Mouse (Mus musculus) adrenal gland, postnatal 14 days (tissue): Measurements from ENCODE around the gene Rock2. TPM values are rescaled to one million over a fixed set of nuclear protein-coding genes. Genes with fewer than 3 reads are reported as not detected.
A peak's percentile ranks its signal among the peaks of the same experiment; 100 is the strongest.

ENCODE experiments used
- DNase-seq: peaks from one replicate; pipeline ENCODE4 v3.0.0; 2021; ENCODE audit warnings: mixed read lengths
- total RNA-seq: library from RNA; stranded (reverse); gene quantifications from 2 replicates; pipeline ENCODE4 v1.2.3, GENCODE M21; 2021

Rock2 gene
- total RNA-seq, 1 experiment from 2014 or later, result 64.0 TPM

- peak; percentile 49 for DNase-seq
These were observed 6.0 kb downstream of the Rock2 start for GRCm38 (mm10) chr12:16900625-16901222.

GRCm38 (mm10) chr12:16903949-16904635 is 9.4 kb downstream of the Rock2 start:
- no peak for DNase-seq

GRCm38 (mm10) chr12:16907282-16907846 is 12.7 kb downstream of the Rock2 start:
- DNase-seq, result peak; percentile 76

GRCm38 (mm10) chr12:16907953-16908648 is 13.4 kb downstream of the Rock2 start:
- DNase-seq, result no peak

- DNase-seq, result no peak
These were observed 16.8 kb downstream of the Rock2 start for GRCm38 (mm10) chr12:16911524-16911923.

GRCm38 (mm10) chr12:16912600-16912999 is 17.9 kb downstream of the Rock2 start:
- DNase-seq, result no peak

GRCm38 (mm10) chr12:16920186-16920860 is 25.6 kb downstream of the Rock2 start:
- DNase-seq, result no peak

GRCm38 (mm10) chr12:16927889-16928288 is 33.2 kb downstream of the Rock2 start:
- DNase-seq, result no peak

GRCm38 (mm10) chr12:16934423-16934822 is 39.7 kb downstream of the Rock2 start:
- no peak for DNase-seq

- no peak for DNase-seq
These were observed 47.3 kb downstream of the Rock2 start for GRCm38 (mm10) chr12:16941976-16942375.

- no peak for DNase-seq
These were observed 53.5 kb downstream of the Rock2 start for GRCm38 (mm10) chr12:16948239-16948638.

- DNase-seq, result peak; percentile 41
These were observed 64.2 kb downstream of the Rock2 start for GRCm38 (mm10) chr12:16958851-16959250.

GRCm38 (mm10) chr12:16963354-16963753 is 68.7 kb downstream of the Rock2 start:
- DNase-seq, result no peak

GRCm38 (mm10) chr12:16966811-16967210 is 72.1 kb downstream of the Rock2 start:
- no peak for DNase-seq

- no peak for DNase-seq
These were observed 82.4 kb downstream of the Rock2 start for GRCm38 (mm10) chr12:16977120-16977519.

- no peak for DNase-seq
These were observed 91.1 kb downstream of the Rock2 start for GRCm38 (mm10) chr12:16985778-16986177.

- DNase-seq, result no peak
These were observed 96.7 kb downstream of the Rock2 start for GRCm38 (mm10) chr12:16991376-16991775.

GRCm38 (mm10) chr12:16992355-16992754 is 97.7 kb downstream of the Rock2 start:
- DNase-seq, result no peak

- DNase-seq, result no peak
These were observed 99.6 kb downstream of the Rock2 start for GRCm38 (mm10) chr12:16994291-16994690.

GRCm38 (mm10) chr12:16996281-16996680 is 101.6 kb downstream of the Rock2 start:
- no peak for DNase-seq

GRCm38 (mm10) chr12:16996886-16997462 is 102.3 kb downstream of the Rock2 start:
- DNase-seq, result no peak

GRCm38 (mm10) chr12:16999146-16999545 is 104.5 kb downstream of the Rock2 start:
- DNase-seq, result no peak
